In the genomic region with DNA sequence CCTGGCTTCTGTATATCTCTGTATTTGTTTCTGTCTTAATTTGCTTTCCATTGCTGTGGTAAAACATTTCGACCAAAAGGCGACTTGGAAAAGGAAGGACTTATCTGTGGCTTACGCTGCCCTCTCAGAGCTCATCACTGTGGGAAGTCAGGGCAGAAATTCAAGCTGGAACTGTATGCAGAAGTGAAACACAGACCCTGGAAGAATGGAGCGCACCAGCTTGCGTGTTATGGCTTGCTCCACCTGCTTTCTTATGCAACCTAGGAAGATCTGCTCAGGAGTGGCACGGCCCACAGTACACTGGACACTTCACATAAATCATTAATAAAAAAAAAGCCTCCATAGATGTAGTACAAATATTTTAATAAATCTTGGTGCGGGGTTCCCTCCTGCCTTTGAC, we compare ENCODE assay signal across 18 mouse cellular contexts.
"Had no signal": no experiment of that assay in that cellular context is flagged by ENCODE, and none has a peak within 500 bp of the region (broad histone marks: within the 10 kb centered on the region; RNA-seq: fewer than 3 reads in every experiment).

No protein-coding gene starts in this region.

- ATAC-seq: intestine, embryonic 16.5 days had no signal

- H3K27ac ChIP-seq: limb, embryonic 10.5 days; limb, embryonic 13.5 days; liver, embryonic 13.5 days; neural tube, embryonic 12.5 days; neural tube, embryonic 15.5 days had no signal

- H3K36me3 ChIP-seq: limb, embryonic 10.5 days; limb, embryonic 13.5 days; liver, embryonic 13.5 days; neural tube, embryonic 12.5 days; neural tube, embryonic 15.5 days had no signal

- DNase-seq: kidney, adult 18-20 months; kidney, adult 9 months; kidney, postnatal 14 days; kidney, postnatal 4 days; liver, embryonic 13.5 days; lung, adult 2 months; lung, postnatal 14 days; midbrain, embryonic 14.5 days; right cerebral cortex, adult 18-20 months; right cerebral cortex, postnatal 25 days; thymus, adult 2 months; thymus, postnatal 14 days; thymus, postnatal 4 days had no signal

- H3K4me3 ChIP-seq: limb, embryonic 10.5 days; limb, embryonic 13.5 days; liver, embryonic 13.5 days; neural tube, embryonic 12.5 days; neural tube, embryonic 15.5 days had no signal
